Mouse (Mus musculus): Measurements from ENCODE around the gene Gabpa. TPM values are rescaled to one million over a fixed set of nuclear protein-coding genes. Genes with fewer than 3 reads are reported as not detected.

The Gabpa gene
- total RNA-seq (2014; rRNA removed) = 17.9 and 22.6 TPM in 2 replicates
- 7.8 and 8.5 TPM in 2 replicates for polyA plus RNA-seq (2015; fragmentation: Nextera tagmentation; extraction: Ambion mirVana)

GRCm38 (mm10) chr16:84834745-84835440, at the start of gene Gabpa:
Gene Gabpa, plus strand, starts transcription at chr16:84834925.
- Histone ChIP-seq H3K4me2 (ENCODE audit: low read depth, low read length, poor library complexity, severe bottlenecking) (peak within 1 kb of the TSS; percentile 78), H3K9ac (replicated peaks; ENCODE audit: low read length, poor library complexity, severe bottlenecking) (peak within 1 kb of the TSS; percentile 97), H3K4me1 (ENCODE audit: insufficient read depth, low read length) (no peaks in the 10 kb centered on the region; the same call in 1 of the 2 replicates), H3K27ac (ENCODE audit: low read depth, low read length) (peak within 1 kb of the TSS; percentile 95), H3K27me3 (ENCODE audit: insufficient read depth, low read length) (no peaks in the 10 kb centered on the region), H3K4me3 (ENCODE audit: low read depth, low read length) (peak within 1 kb of the TSS; percentile 98), H3K36me3 (ENCODE audit: insufficient read depth, low read length) (peaks cover 11% of the 10 kb centered on the region), H3K9me3 (ENCODE audit: low read length) (no peaks in the 10 kb centered on the region)
- DNase-seq (ENCODE audit: low spot score) (peak; percentile 98), ATAC-seq (ENCODE audit: low FRiP score) (peak; percentile 97)
- TF ChIP-seq CTCF (IDR thresholded peaks at IDR 0.05) = 0 out of 2 replicates have a peak, but pooled peaks have one; percentile 13
- under 1% methylated on average over 52 of the region's 52 CpGs for WGBS

- ATAC-seq (ENCODE audit: low FRiP score) (no peak), DNase-seq (ENCODE audit: low spot score) (no peak)
- Histone ChIP-seq H3K9me3 (ENCODE audit: low read length) (no peaks in the 10 kb centered on the region), H3K4me3 (ENCODE audit: low read depth, low read length) (no peak overlapping the region), H3K4me2 (ENCODE audit: low read depth, low read length, poor library complexity, severe bottlenecking) (no peak overlapping the region), H3K4me1 (ENCODE audit: insufficient read depth, low read length) (no peaks in the 10 kb centered on the region), H3K27ac (ENCODE audit: low read depth, low read length) (no peak overlapping the region), H3K9ac (replicated peaks; ENCODE audit: low read length, poor library complexity, severe bottlenecking) (no peak overlapping the region), H3K27me3 (ENCODE audit: insufficient read depth, low read length) (no peaks in the 10 kb centered on the region), H3K36me3 (ENCODE audit: insufficient read depth, low read length) (no peaks in the 10 kb centered on the region)
- no peak for TF ChIP-seq CTCF (IDR thresholded peaks at IDR 0.05)
- WGBS = 19% methylated on average over 7 of the region's 7 CpGs
These were observed 49.8 kb upstream of the Gabpa start for GRCm38 (mm10) chr16:84784966-84785365.

GRCm38 (mm10) chr16:84790595-84791165, 44.0 kb upstream of the Gabpa start:
- Histone ChIP-seq H3K9ac (replicated peaks; ENCODE audit: low read length, poor library complexity, severe bottlenecking) (no peak overlapping the region), H3K9me3 (ENCODE audit: low read length) (no peaks in the 10 kb centered on the region), H3K4me2 (ENCODE audit: low read depth, low read length, poor library complexity, severe bottlenecking) (no peak overlapping the region), H3K36me3 (ENCODE audit: insufficient read depth, low read length) (no peaks in the 10 kb centered on the region), H3K4me1 (ENCODE audit: insufficient read depth, low read length) (no peaks in the 10 kb centered on the region), H3K4me3 (ENCODE audit: low read depth, low read length) (no peak overlapping the region), H3K27ac (ENCODE audit: low read depth, low read length) (no peak overlapping the region), H3K27me3 (ENCODE audit: insufficient read depth, low read length) (no peaks in the 10 kb centered on the region)
- ATAC-seq (ENCODE audit: low FRiP score) (no peak), DNase-seq (ENCODE audit: low spot score) (no peak)
- 95% methylated on average over 2 of the region's 2 CpGs for WGBS
- no peak for TF ChIP-seq CTCF (IDR thresholded peaks at IDR 0.05)

- TF ChIP-seq CTCF (IDR thresholded peaks at IDR 0.05) = no peak
- H3K9ac ChIP-seq (replicated peaks; ENCODE audit: low read length, poor library complexity, severe bottlenecking) = no peak overlapping the region
- no peak overlapping the region for H3K4me3 ChIP-seq (ENCODE audit: low read depth, low read length)
- no peaks in the 10 kb centered on the region for H3K36me3 ChIP-seq (ENCODE audit: insufficient read depth, low read length)
- H3K27me3 ChIP-seq (ENCODE audit: insufficient read depth, low read length) = no peaks in the 10 kb centered on the region
- no peak for DNase-seq (ENCODE audit: low spot score)
- H3K4me2 ChIP-seq (ENCODE audit: low read depth, low read length, poor library complexity, severe bottlenecking) = no peak overlapping the region
- H3K27ac ChIP-seq (ENCODE audit: low read depth, low read length) = no peak overlapping the region
- no peaks in the 10 kb centered on the region for H3K9me3 ChIP-seq (ENCODE audit: low read length)
- 94% methylated on average over 14 of the region's 14 CpGs for WGBS
- ATAC-seq (ENCODE audit: low FRiP score) = no peak
- H3K4me1 ChIP-seq (ENCODE audit: insufficient read depth, low read length) = no peaks in the 10 kb centered on the region
These were observed 41.3 kb upstream of the Gabpa start for GRCm38 (mm10) chr16:84793401-84793800.

GRCm38 (mm10) chr16:84795337-84795736, 39.4 kb upstream of the Gabpa start:
- Histone ChIP-seq H3K4me2 (ENCODE audit: low read depth, low read length, poor library complexity, severe bottlenecking) (no peak overlapping the region), H3K36me3 (ENCODE audit: insufficient read depth, low read length) (no peaks in the 10 kb centered on the region), H3K9ac (replicated peaks; ENCODE audit: low read length, poor library complexity, severe bottlenecking) (no peak overlapping the region), H3K27me3 (ENCODE audit: insufficient read depth, low read length) (no peaks in the 10 kb centered on the region), H3K27ac (ENCODE audit: low read depth, low read length) (no peak overlapping the region), H3K4me1 (ENCODE audit: insufficient read depth, low read length) (no peaks in the 10 kb centered on the region), H3K4me3 (ENCODE audit: low read depth, low read length) (no peak overlapping the region), H3K9me3 (ENCODE audit: low read length) (no peaks in the 10 kb centered on the region)
- ATAC-seq (ENCODE audit: low FRiP score) (no peak), DNase-seq (ENCODE audit: low spot score) (no peak)
- 77% methylated on average over 3 of the region's 3 CpGs for whole genome bisulfite sequencing
- 0 out of 2 replicates have a peak, but pooled peaks have one; percentile 14 for TF ChIP-seq CTCF (IDR thresholded peaks at IDR 0.05)

DNA sequence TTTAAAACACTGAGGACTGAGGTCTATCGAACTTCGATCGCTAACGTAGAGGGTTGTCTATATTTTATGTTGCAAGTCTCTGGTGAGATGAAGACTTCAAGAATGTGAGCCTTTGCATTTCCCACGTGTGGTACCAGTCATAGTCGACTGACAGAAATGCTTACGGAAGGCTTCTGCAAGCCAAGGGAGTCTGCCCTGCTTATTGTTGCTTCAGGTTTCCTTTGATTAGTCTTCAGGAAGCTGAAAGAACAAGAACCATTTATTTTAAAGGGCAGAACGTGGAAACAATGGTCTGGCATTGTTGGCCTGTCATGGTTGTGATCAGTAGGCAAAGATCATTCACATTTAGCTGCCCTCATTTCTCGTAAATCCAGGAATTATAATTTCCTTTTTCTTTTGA, 38.0 kb upstream of the Gabpa start:
- no peak for TF ChIP-seq CTCF (IDR thresholded peaks at IDR 0.05)
- ATAC-seq (ENCODE audit: low FRiP score) (no peak), DNase-seq (ENCODE audit: low spot score) (no peak)
- no peak overlapping the region for H3K4me3 ChIP-seq (ENCODE audit: low read depth, low read length)
- no peak overlapping the region for H3K9ac ChIP-seq (replicated peaks; ENCODE audit: low read length, poor library complexity, severe bottlenecking)
- H3K27me3 ChIP-seq (ENCODE audit: insufficient read depth, low read length) = no peaks in the 10 kb centered on the region
- no peaks in the 10 kb centered on the region for H3K36me3 ChIP-seq (ENCODE audit: insufficient read depth, low read length)
- 73% methylated on average over 9 of the region's 9 CpGs for WGBS
- H3K4me2 ChIP-seq (ENCODE audit: low read depth, low read length, poor library complexity, severe bottlenecking) = no peak overlapping the region
- H3K9me3 ChIP-seq (ENCODE audit: low read length) = no peaks in the 10 kb centered on the region
- no peaks in the 10 kb centered on the region for H3K4me1 ChIP-seq (ENCODE audit: insufficient read depth, low read length)
- H3K27ac ChIP-seq (ENCODE audit: low read depth, low read length) = no peak overlapping the region
